Mouse (Mus musculus) megakaryocyte, embryonic 14.5 days (primary cell): ENCODE results near the gene Cd3d.

ENCODE experiments used
- FLI1 ChIP-seq: IDR thresholded peaks from 2 replicates; pipeline ENCODE4 v1.6.1; 2012; ENCODE audit warnings: low read length, inconsistent platforms, mixed read lengths
- GATA1 ChIP-seq: IDR thresholded peaks from 3 replicates; pipeline ENCODE4 v1.6.1; 2012; ENCODE audit warnings: mixed read lengths, low read length, inconsistent platforms, borderline replicate concordance

- TF ChIP-seq GATA1 (no peak), FLI1 (peak; percentile 78)
Measured at GRCm38 (mm10) chr9:44965126-44965832, 16.3 kb upstream of the Cd3d start, which contains the start of gene Ube4a.
